Mouse (Mus musculus): ENCODE data around the gene Wdr37. TPM values are rescaled to one million over a fixed set of nuclear protein-coding genes. Genes with fewer than 3 reads are reported as not detected.

The Wdr37 gene
- polyA plus RNA-seq, 1 experiment: 12.3 TPM

Other genes with a start within 250 kb of the Wdr37 start
- 20.1 and 31.3 TPM in 2 replicates for gene Idi1, start 13.6 kb upstream of the Wdr37 start, polyA plus RNA-seq (2012; rRNA removed)
- gene Gm9745, start 76.3 kb upstream of the Wdr37 start, polyA plus RNA-seq (2012; rRNA removed): not detected in 2 replicates
- not detected in 2 replicates for gene Idi2, start 81.0 kb upstream of the Wdr37 start, polyA plus RNA-seq (2012; rRNA removed)
- gene Gtpbp4, start 124.2 kb upstream of the Wdr37 start, polyA plus RNA-seq (2012; rRNA removed): 23.1 and 25.2 TPM in 2 replicates
- gene Larp4b, start 222.0 kb upstream of the Wdr37 start, polyA plus RNA-seq (2012; rRNA removed): 21.7 and 27.3 TPM in 2 replicates